Mouse (Mus musculus) MEL (cell line): ENCODE data around the gene Il20. TPM values are rescaled to one million over a fixed set of nuclear protein-coding genes. Genes with fewer than 3 reads are reported as not detected.

Experiments used
- DNase-seq: peaks from one replicate; pipeline ENCODE4 v3.0.0; 2011; ENCODE audit warnings: low read depth, low spot score
- H3K27ac ChIP-seq: 2 replicates; pipeline ENCODE4 v1.5.1; 2012; ENCODE audit warnings: low read depth, mild to moderate bottlenecking, control low read depth, low read length, moderate library complexity; ENCODE audit not compliant: control insufficient read depth
- H3K27me3 ChIP-seq, 2 experiments: fragments of 150-350 bp in 1 of 2; sonication (generic) in 1 of 2; 2 replicates each; pipeline ENCODE4 v1.6.1; 2012; ENCODE audit warnings: low read length in 2 of 2, mild to moderate bottlenecking in 2 of 2, improper control_type of control experiment in 1 of 2, moderate library complexity in 1 of 2; ENCODE audit not compliant: insufficient read depth in 2 of 2, control insufficient read depth in 1 of 2
- H3K36me3 ChIP-seq, 2 experiments: 2 replicates each; pipeline ENCODE4 v1.6.1; 2012 to 2014; ENCODE audit warnings: low read length in 2 of 2, improper control_type of control experiment in 1 of 2, inconsistent platforms in 1 of 2, mild to moderate bottlenecking in 1 of 2; ENCODE audit not compliant: insufficient read depth in 2 of 2, control insufficient read depth in 1 of 2
- H3K4me1 ChIP-seq, 2 experiments: fragments of 150-350 bp in 1 of 2; sonication (generic) in 1 of 2; 2 replicates each; pipeline ENCODE4 v1.6.1; 2012; ENCODE audit warnings: low read length in 2 of 2, improper control_type of control experiment in 1 of 2, mild to moderate bottlenecking in 1 of 2; ENCODE audit not compliant: insufficient read depth in 2 of 2, control insufficient read depth in 1 of 2
- H3K4me3 ChIP-seq, 2 experiments: fragments of 150-350 bp in 1 of 2; sonication (generic) in 1 of 2; 2 replicates each; pipeline ENCODE4 v1.5.1; 2012; ENCODE audit warnings: low read depth in 2 of 2, low read length in 2 of 2, mild to moderate bottlenecking in 2 of 2, moderate library complexity in 2 of 2, control low read depth in 1 of 2, improper control_type of control experiment in 1 of 2; ENCODE audit not compliant: control insufficient read depth in 1 of 2, insufficient read depth in 1 of 2
- H3K79me2 ChIP-seq: 2 replicates; pipeline ENCODE4 v1.6.1; 2012; ENCODE audit warnings: mild to moderate bottlenecking, low read length, moderate library complexity; ENCODE audit not compliant: control insufficient read depth, poor library complexity, insufficient read depth
- H3K9ac ChIP-seq: 2 replicates; pipeline ENCODE4 v1.6.1; 2012; ENCODE audit warnings: low read depth, mild to moderate bottlenecking, control low read depth, low read length, moderate library complexity; ENCODE audit not compliant: control insufficient read depth, poor library complexity, severe bottlenecking
- H3K9me3 ChIP-seq: fragments of 150-350 bp; sonication (generic); replicated peaks from 2 replicates; pipeline ENCODE4 v1.6.1; 2012; ENCODE audit warnings: mild to moderate bottlenecking, low read length, improper control_type of control experiment, moderate library complexity; ENCODE audit not compliant: insufficient read depth
- CHD1 ChIP-seq: IDR thresholded peaks from 2 replicates; pipeline ENCODE4 v1.6.1; 2012; ENCODE audit warnings: low read depth, mild to moderate bottlenecking, inconsistent platforms, low read length, improper control_type of control experiment
- CTCF ChIP-seq, 3 experiments: IDR thresholded peaks in 2 of 3; conservative IDR thresholded peaks in 1 of 3; 2 replicates each; pipeline ENCODE4 v1.5.1; 2011 to 2012; ENCODE audit warnings: low read length in 3 of 3, low read depth in 2 of 3, mild to moderate bottlenecking in 2 of 3, improper control_type of control experiment in 1 of 3, inconsistent platforms in 1 of 3, mixed read lengths in 1 of 3, moderate library complexity in 1 of 3; ENCODE audit not compliant: control insufficient read depth in 1 of 3, insufficient read depth in 1 of 3, poor library complexity in 1 of 3, severe bottlenecking in 1 of 3
- E2F4 ChIP-seq: IDR thresholded peaks from 2 replicates; pipeline ENCODE4 v1.6.1; 2011; ENCODE audit warnings: low read depth, low read length, improper control_type of control experiment, borderline replicate concordance
- ELF1 ChIP-seq: IDR thresholded peaks from 2 replicates; pipeline ENCODE4 v1.6.1; 2014; ENCODE audit warnings: low read depth, mild to moderate bottlenecking, inconsistent platforms, low read length, improper control_type of control experiment, moderate library complexity
- ETS1 ChIP-seq: IDR thresholded peaks from 2 replicates; pipeline ENCODE4 v1.6.1; 2012; ENCODE audit warnings: low read depth, mild to moderate bottlenecking, inconsistent platforms, low read length, improper control_type of control experiment, moderate library complexity
- GABPA ChIP-seq: IDR thresholded peaks from 2 replicates; pipeline ENCODE4 v1.6.1; 2012; ENCODE audit warnings: low read depth, mild to moderate bottlenecking, inconsistent platforms, low read length, improper control_type of control experiment, moderate library complexity
- KAT2A ChIP-seq: conservative IDR thresholded peaks from 2 replicates; pipeline ENCODE4 v1.6.1; 2012; ENCODE audit warnings: low read depth, low read length, improper control_type of control experiment, inconsistent platforms
- MEF2A ChIP-seq: IDR thresholded peaks from 2 replicates; pipeline ENCODE4 v1.6.1; 2014; ENCODE audit warnings: low read depth, mild to moderate bottlenecking, inconsistent platforms, low read length, improper control_type of control experiment; ENCODE audit not compliant: poor library complexity, insufficient replicate concordance, severe bottlenecking; ENCODE audit errors: extremely low read depth
- MXI1 ChIP-seq: IDR thresholded peaks from 2 replicates; pipeline ENCODE4 v1.6.1; 2011; ENCODE audit warnings: mild to moderate bottlenecking, low read depth, low read length, improper control_type of control experiment
- MYB ChIP-seq: IDR thresholded peaks from 2 replicates; pipeline ENCODE4 v1.6.1; 2011; ENCODE audit warnings: mild to moderate bottlenecking, low read depth, low read length, improper control_type of control experiment
- NELFE ChIP-seq: IDR thresholded peaks from 2 replicates; pipeline ENCODE4 v1.6.1; 2011; ENCODE audit warnings: low read depth, low read length, improper control_type of control experiment
- POLR2AphosphoS2 ChIP-seq: IDR thresholded peaks from 2 replicates; pipeline ENCODE4 v1.6.1; 2011; ENCODE audit warnings: low read length, improper control_type of control experiment
- POLR2AphosphoS5 ChIP-seq: IDR thresholded peaks from 2 replicates; pipeline ENCODE4 v1.6.1; 2012; ENCODE audit warnings: low read depth, borderline replicate concordance, mild to moderate bottlenecking, inconsistent platforms, low read length, moderate library complexity, mixed read lengths
- RAD21 ChIP-seq: IDR thresholded peaks from 2 replicates; pipeline ENCODE4 v1.6.1; 2011; ENCODE audit warnings: mild to moderate bottlenecking, low read depth, low read length, improper control_type of control experiment
- SMC3 ChIP-seq: IDR thresholded peaks from 2 replicates; pipeline ENCODE4 v1.6.1; 2011; ENCODE audit warnings: low read depth, low read length, improper control_type of control experiment
- TBP ChIP-seq: IDR thresholded peaks from 2 replicates; pipeline ENCODE4 v1.8.0; 2011; ENCODE audit warnings: low read depth, low read length, improper control_type of control experiment
- UBTF ChIP-seq: IDR thresholded peaks from 2 replicates; pipeline ENCODE4 v1.6.1; 2012; ENCODE audit warnings: low read depth, mild to moderate bottlenecking, inconsistent platforms, low read length, improper control_type of control experiment, moderate library complexity, borderline replicate concordance; ENCODE audit not compliant: insufficient read depth
- ZC3H11A ChIP-seq: IDR thresholded peaks from 2 replicates; pipeline ENCODE4 v1.6.1; 2012; ENCODE audit warnings: low read depth, mild to moderate bottlenecking, inconsistent platforms, low read length, improper control_type of control experiment
- ZKSCAN1 ChIP-seq: IDR thresholded peaks from 2 replicates; pipeline ENCODE4 v1.6.1; 2012; ENCODE audit warnings: low read depth, mild to moderate bottlenecking, inconsistent platforms, low read length, improper control_type of control experiment, moderate library complexity
- ZMIZ1 ChIP-seq: IDR thresholded peaks from 2 replicates; pipeline ENCODE4 v1.6.1; 2012; ENCODE audit warnings: low read depth, mild to moderate bottlenecking, inconsistent platforms, low read length, improper control_type of control experiment, moderate library complexity
- ZNF384 ChIP-seq: IDR thresholded peaks from 2 replicates; pipeline ENCODE4 v1.6.1; 2012; ENCODE audit warnings: low read depth, mild to moderate bottlenecking, inconsistent platforms, low read length, improper control_type of control experiment
- polyA plus RNA-seq, 2 experiments: library from polyadenylated mRNA; stranded (reverse) in 1 of 2; unstranded in 1 of 2; fragments of >175 nt in 1 of 2; fragments of >200 nt in 1 of 2; gene quantifications; 2 replicates each; pipeline versions ENCODE4 v1.2.1 to v1.2.4; 2012; ENCODE audit warnings: low replicate concordance in 2 of 2, low read depth in 1 of 2; ENCODE audit not compliant: insufficient read length in 2 of 2, insufficient read depth in 1 of 2, missing spikeins in 1 of 2
- total RNA-seq: library from RNA; depleted of rRNA; stranded (reverse); fragments of 300-350 nt; gene quantifications from 2 replicates; pipeline ENCODE4 v1.2.3, GENCODE M21; 2012

The Il20 gene
- total and polyA plus RNA-seq, 3 experiments, result not detected

DNA sequence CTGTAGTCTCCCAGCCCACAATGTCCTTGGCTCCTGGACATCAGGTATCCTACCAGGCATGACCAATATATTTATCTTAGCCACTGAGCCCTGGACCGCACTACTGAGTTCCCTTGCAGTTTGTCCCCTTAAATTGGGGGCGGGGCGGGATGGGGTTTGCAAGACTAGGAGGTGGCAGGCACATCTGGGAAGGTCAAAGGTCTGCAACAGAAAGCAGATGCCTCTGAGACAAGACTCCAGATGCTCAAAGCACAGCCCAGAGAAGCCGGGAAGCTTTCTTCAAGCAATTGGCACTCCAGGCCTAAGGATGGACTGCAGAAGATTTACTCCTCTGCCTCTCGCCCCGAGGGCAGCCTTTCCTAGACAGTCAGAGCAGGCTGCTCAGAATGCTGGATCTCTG is 25.1 kb upstream of the Il20 start:
- H3K27me3 ChIP-seq, result peaks cover 0 to 2% of the 10 kb centered on the region in 2 experiments; a peak in 3 of 4 replicates
- no peak overlapping the region for H3K27ac ChIP-seq
- H3K79me2 ChIP-seq, result no peaks in the 10 kb centered on the region
- TF ChIP-seq TBP (no peak), ELF1 (no peak), POLR2AphosphoS5 (no peak), CHD1 (no peak), NELFE (no peak), GABPA (no peak), UBTF (no peak), ZMIZ1 (no peak), CTCF (IDR thresholded peaks at IDR 0.05 in 2 of 3, conservative IDR thresholded peaks at IDR 0.05 in 1 of 3; ENCODE audit: control insufficient read depth in 1 of 3, insufficient read depth in 1 of 3, low read depth in 2 of 3, low read length in 3 of 3, poor library complexity in 1 of 3, severe bottlenecking in 1 of 3) (no peak), ZKSCAN1 (no peak), E2F4 (no peak), MEF2A (no peak), MXI1 (no peak), POLR2AphosphoS2 (no peak), ETS1 (no peak), KAT2A (no peak), MYB (no peak)
- H3K4me3 ChIP-seq, result no peak overlapping the region
- no peak for DNase-seq
- no peaks in the 10 kb centered on the region for H3K9me3 ChIP-seq
- H3K4me1 ChIP-seq, result no peaks in the 10 kb centered on the region
- no peaks in the 10 kb centered on the region for H3K36me3 ChIP-seq
- no peak overlapping the region for H3K9ac ChIP-seq

DNA sequence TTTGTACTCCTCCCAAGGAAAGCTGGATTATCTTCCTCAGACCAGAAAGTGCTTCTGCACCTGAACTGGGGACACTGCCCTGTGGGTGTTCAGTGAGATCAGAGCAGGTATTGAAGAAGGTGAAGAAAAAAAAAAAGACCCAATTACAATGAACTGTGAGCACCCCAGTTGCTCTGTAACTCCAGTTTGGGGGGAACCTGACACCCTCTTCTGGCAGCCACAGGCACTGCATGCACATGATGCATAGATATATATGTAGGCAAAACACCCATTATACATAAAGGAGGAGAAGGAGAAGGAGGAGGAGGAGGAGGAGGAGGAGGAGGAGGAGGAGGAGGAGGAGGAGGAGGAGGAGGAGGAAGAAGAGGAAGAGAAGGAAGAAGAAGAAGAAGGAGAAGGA is 15.2 kb upstream of the Il20 start:
- 0 out of 2 replicates have a peak, but pooled peaks have one; percentile 22 for TF ChIP-seq ZNF384
- peak; percentile 32 for TF ChIP-seq RAD21
- TF ChIP-seq ETS1, result no peak
- peak; percentile 54 for TF ChIP-seq SMC3
- peak; percentile 15; the same call in 1 of the 2 replicates for TF ChIP-seq ZC3H11A
- TF ChIP-seq MEF2A, result no peak
- peak; percentile 43 to 60 (median 48); a peak in 5 of 6 replicates for TF ChIP-seq CTCF (IDR thresholded peaks at IDR 0.05 in 2 of 3, conservative IDR thresholded peaks at IDR 0.05 in 1 of 3; ENCODE audit: control insufficient read depth in 1 of 3, insufficient read depth in 1 of 3, low read depth in 2 of 3, low read length in 3 of 3, poor library complexity in 1 of 3, severe bottlenecking in 1 of 3)
- TF ChIP-seq MXI1, result no peak
- TF ChIP-seq, all 39 proteins: peak for 5
- H3K9ac ChIP-seq, result no peak overlapping the region
- H3K36me3 ChIP-seq, result no peaks in the 10 kb centered on the region
- H3K27me3 ChIP-seq, result peaks cover 0 to 2% of the 10 kb centered on the region in 2 experiments; a peak in 2 of 4 replicates
- H3K4me3 ChIP-seq, result no peak overlapping the region
- DNase-seq, result peak; percentile 35
- H3K4me1 ChIP-seq, result no peaks in the 10 kb centered on the region
- no peaks in the 10 kb centered on the region for H3K79me2 ChIP-seq
- H3K9me3 ChIP-seq, result no peaks in the 10 kb centered on the region
- H3K27ac ChIP-seq, result no peak overlapping the region
